ENCODE assay signal across 25 mouse cellular contexts in genomic region chr4:98465886-98466285, GRCm38 (mm10).
DNase-seq lines count a peak whose midpoint lies in the region; ATAC-seq and TF ChIP-seq lines count a peak whose summit lies in the region.
"Had no signal": no experiment of that assay in that cellular context is flagged by ENCODE, and none has a peak within 500 bp of the region (broad histone marks: within the 10 kb centered on the region; RNA-seq: fewer than 3 reads in every experiment).

No protein-coding gene starts in this region.

- H3K36me3 ChIP-seq in MEL (ENCODE audit: control insufficient read depth in 1 of 2, insufficient read depth in 2 of 2, low read length in 2 of 2), result no peaks in the 10 kb centered on the region
- H3K36me3 ChIP-seq: hindbrain, embryonic 10.5 days; intestine, embryonic 15.5 days had no signal

- H3K9ac ChIP-seq in MEL (ENCODE audit: control insufficient read depth, low read depth, low read length, poor library complexity, severe bottlenecking), result no peak overlapping the region
- H3K9ac ChIP-seq: forebrain, embryonic 13.5 days; heart, embryonic 12.5 days; heart, embryonic 15.5 days; hindbrain, embryonic 13.5 days; intestine, embryonic 15.5 days had no signal

- no peaks in the 10 kb centered on the region for H3K9me3 ChIP-seq in MEL (replicated peaks; ENCODE audit: insufficient read depth, low read length)
- H3K9me3 ChIP-seq: forebrain, embryonic 10.5 days; forebrain, embryonic 13.5 days; heart, embryonic 12.5 days; heart, embryonic 15.5 days; hindbrain, embryonic 10.5 days; hindbrain, embryonic 13.5 days; intestine, embryonic 15.5 days had no signal

- TF ChIP-seq RAD21 in MEL (IDR thresholded peaks at IDR 0.05; ENCODE audit: low read depth, low read length), result no peak

- TF ChIP-seq EP300 in MEL (IDR thresholded peaks at IDR 0.05; ENCODE audit: low read depth in 1 of 2, low read length in 2 of 2), result no peak; a peak in 1 of 4 replicates

- H3K27ac ChIP-seq in MEL (ENCODE audit: control insufficient read depth, low read depth, low read length), result no peak overlapping the region
- H3K27ac ChIP-seq: forebrain, embryonic 10.5 days; forebrain, embryonic 13.5 days; heart, embryonic 15.5 days; hindbrain, embryonic 10.5 days; hindbrain, embryonic 13.5 days; intestine, embryonic 15.5 days had no signal

- ATAC-seq in megakaryocyte, adult 5-6 weeks (ENCODE audit: poor library complexity, severe bottlenecking), result peak; percentile 22
- ATAC-seq: CD4-positive, CD25-positive, alpha-beta regulatory T cell, adult 4 months; forebrain, embryonic 13.5 days; forebrain, embryonic 16.5 days; hindbrain, embryonic 16.5 days; intestine, embryonic 15.5 days; Patski had no signal

- peak; percentile 51 for DNase-seq in MEL (ENCODE audit: low read depth, low spot score)
- peak; percentile 71 for DNase-seq in MEL-GATA-1-ER (ENCODE audit: extremely low read depth, low read depth)
- DNase-seq in cerebellum, adult 11 months, result no peak
- no peak for DNase-seq in frontal cortex, postnatal 14 days (ENCODE audit: low spot score in 2 of 2)
- no peak for DNase-seq in urinary bladder, adult 18-20 months (ENCODE audit: low spot score in 2 of 2)
- DNase-seq: adrenal gland, postnatal 10 days; adrenal gland, postnatal 36 days; cerebellum, adult 2 months; cerebellum, postnatal 10 days; cerebellum, postnatal 36 days; gastrocnemius, postnatal 25 days; heart, postnatal 10 days; heart, postnatal 36 days had no signal

- TF ChIP-seq POLR2A in MEL (IDR thresholded peaks at IDR 0.05; ENCODE audit: control insufficient read depth in 1 of 2, insufficient read depth in 1 of 2, low read depth in 1 of 2, low read length in 2 of 2, poor library complexity in 1 of 2), result no peak

- no peaks in the 10 kb centered on the region for H3K79me2 ChIP-seq in MEL (ENCODE audit: control insufficient read depth, insufficient read depth, low read length, poor library complexity)

- no peak for TF ChIP-seq CTCF in MEL (IDR thresholded peaks at IDR 0.05 in 2 of 3, conservative IDR thresholded peaks at IDR 0.05 in 1 of 3; ENCODE audit: control insufficient read depth in 1 of 3, insufficient read depth in 1 of 3, low read depth in 2 of 3, low read length in 3 of 3, poor library complexity in 1 of 3, severe bottlenecking in 1 of 3)

- no peaks in the 10 kb centered on the region; a peak in 1 of 4 replicates for H3K27me3 ChIP-seq in MEL (ENCODE audit: control insufficient read depth in 1 of 2, insufficient read depth in 2 of 2, low read length in 2 of 2)
- H3K27me3 ChIP-seq: forebrain, embryonic 13.5 days; heart, embryonic 12.5 days; heart, embryonic 15.5 days; hindbrain, embryonic 13.5 days; intestine, embryonic 15.5 days; Patski had no signal

- H3K4me3 ChIP-seq in MEL (ENCODE audit: control insufficient read depth in 1 of 2, insufficient read depth in 1 of 2, low read depth in 2 of 2, low read length in 2 of 2), result no peak overlapping the region
- H3K4me3 ChIP-seq: forebrain, embryonic 10.5 days; forebrain, embryonic 13.5 days; heart, embryonic 12.5 days; heart, embryonic 15.5 days; hindbrain, embryonic 10.5 days; hindbrain, embryonic 13.5 days; intestine, embryonic 15.5 days had no signal

- no peaks in the 10 kb centered on the region; a peak in 2 of 4 replicates for H3K4me1 ChIP-seq in MEL (ENCODE audit: control insufficient read depth in 1 of 2, insufficient read depth in 2 of 2, low read length in 2 of 2)
- H3K4me1 ChIP-seq: forebrain, embryonic 10.5 days; forebrain, embryonic 13.5 days; heart, embryonic 15.5 days; hindbrain, embryonic 10.5 days; hindbrain, embryonic 13.5 days; intestine, embryonic 15.5 days had no signal

TF ChIP-seq in MEL, 35 proteins besides CTCF, POLR2A, EP300 and RAD21:
- TF ChIP-seq HCFC1 (IDR thresholded peaks at IDR 0.05; ENCODE audit: low read depth, low read length) (no peak), GATA1 (IDR thresholded peaks at IDR 0.05; ENCODE audit: low read depth, low read length) (0 out of 2 replicates have a peak, but pooled peaks have one; percentile 12)

Comparison
In these comparisons a context has a peak if more than half of its experiments do, and no peak if none do; other contexts are left out.
1. DNase-seq: peak in MEL (single experiment) and MEL-GATA-1-ER (single experiment); none in cerebellum, adult 11 months (single experiment), frontal cortex, postnatal 14 days (0 of 2) and urinary bladder, adult 18-20 months (0 of 2).